Mouse (Mus musculus) heart, embryonic 10.5 days (tissue): Measurements from ENCODE around the gene Tpst1. TPM values are rescaled to one million over a fixed set of nuclear protein-coding genes. Genes with fewer than 3 reads are reported as not detected.

Source experiments
- DNase-seq: peaks from one replicate; pipeline ENCODE4 v3.0.0-alpha.2; 2017; ENCODE audit warnings: low spot score
- H3K27ac ChIP-seq: fragments of 300-500 bp; sonication (generic); 2 replicates; pipeline ENCODE4 v1.5.1; 2016; ENCODE audit warnings: mild to moderate bottlenecking
- H3K27me3 ChIP-seq: fragments of 300-500 bp; sonication (generic); 2 replicates; pipeline ENCODE4 v1.6.1; 2016; ENCODE audit warnings: mild to moderate bottlenecking; ENCODE audit not compliant: poor library complexity, insufficient read depth, severe bottlenecking
- H3K36me3 ChIP-seq: fragments of 300-500 bp; sonication (generic); 2 replicates; pipeline ENCODE4 v1.6.1; 2016; ENCODE audit warnings: mild to moderate bottlenecking, moderate library complexity
- H3K4me1 ChIP-seq: fragments of 300-500 bp; sonication (generic); 2 replicates; pipeline ENCODE4 v1.6.1; 2016; ENCODE audit warnings: mild to moderate bottlenecking
- H3K4me3 ChIP-seq: fragments of 300-500 bp; sonication (generic); 2 replicates; pipeline ENCODE4 v1.5.1; 2016; ENCODE audit warnings: mild to moderate bottlenecking, moderate library complexity
- H3K9me3 ChIP-seq: fragments of 300-500 bp; sonication (generic); 2 replicates; pipeline ENCODE4 v1.6.1; 2016; ENCODE audit warnings: mild to moderate bottlenecking, moderate library complexity
- WGBS: fragments of 180-500 bp; shearing (Covaris S2); methylation state at CpG from one replicate; pipeline ENCODE4 v1.1.7; 2016; 5-methylcytosine and 5-hydroxymethylcytosine counted together
- polyA plus RNA-seq: library from polyadenylated mRNA; unstranded; fragments of >200 nt; fragmentation: Nextera tagmentation; extraction: Ambion mirVana; gene quantifications from 2 replicates; pipeline ENCODE4 v1.2.1, GENCODE M21; 2016

Tpst1 gene
- polyA plus RNA-seq, 1 experiment from 2014 or later, result 44.6 TPM

GRCm38 (mm10) chr5:130112653-130113052, 39.5 kb downstream of the Tpst1 start:
- Histone ChIP-seq H3K4me1 (no peaks in the 10 kb centered on the region), H3K36me3 (peaks cover 10% of the 10 kb centered on the region)

GRCm38 (mm10) chr5:130116116-130116515, 43.0 kb downstream of the Tpst1 start:
- H3K4me3 ChIP-seq, result no peak overlapping the region
- no peaks in the 10 kb centered on the region for H3K9me3 ChIP-seq
- peaks cover 17% of the 10 kb centered on the region for H3K4me1 ChIP-seq
- peaks cover 4% of the 10 kb centered on the region; the same call in 1 of the 2 replicates for H3K36me3 ChIP-seq
- no peaks in the 10 kb centered on the region for H3K27me3 ChIP-seq
- DNase-seq, result no peak
- 81% methylated on average over 12 of the region's 12 CpGs for WGBS
- H3K27ac ChIP-seq, result no peak overlapping the region

More at GRCm38 (mm10) chr5:130112653-130113052, 39.5 kb downstream of the Tpst1 start:
- Histone ChIP-seq H3K9me3 (no peaks in the 10 kb centered on the region), H3K4me3 (no peak overlapping the region), H3K27me3 (no peaks in the 10 kb centered on the region), H3K27ac (no peak overlapping the region)
- no peak for DNase-seq

- H3K4me3 ChIP-seq, result no peak overlapping the region
- no peak overlapping the region for H3K27ac ChIP-seq
- H3K36me3 ChIP-seq, result peaks cover 6% of the 10 kb centered on the region; the same call in 1 of the 2 replicates
- WGBS, result 90% methylated on average over 7 of the region's 7 CpGs
- no peak for DNase-seq
- H3K27me3 ChIP-seq, result no peaks in the 10 kb centered on the region
- no peaks in the 10 kb centered on the region for H3K9me3 ChIP-seq
- H3K4me1 ChIP-seq, result peaks cover 18% of the 10 kb centered on the region
Measured at GRCm38 (mm10) chr5:130116857-130117256, 43.7 kb downstream of the Tpst1 start.

GRCm38 (mm10) chr5:130117932-130118331, 44.8 kb downstream of the Tpst1 start:
- 79% methylated on average over 6 of the region's 6 CpGs for WGBS
- Histone ChIP-seq H3K4me3 (no peak overlapping the region), H3K27ac (no peak overlapping the region), H3K4me1 (peaks cover 18% of the 10 kb centered on the region), H3K36me3 (peaks cover 6% of the 10 kb centered on the region; the same call in 1 of the 2 replicates), H3K9me3 (no peaks in the 10 kb centered on the region), H3K27me3 (no peaks in the 10 kb centered on the region)
- DNase-seq, result no peak

- WGBS, result 54% methylated on average over 3 of the region's 3 CpGs
- Histone ChIP-seq H3K27ac (no peak overlapping the region), H3K9me3 (no peaks in the 10 kb centered on the region), H3K4me3 (no peak overlapping the region), H3K27me3 (no peaks in the 10 kb centered on the region), H3K4me1 (peaks cover 18% of the 10 kb centered on the region), H3K36me3 (peaks cover 6% of the 10 kb centered on the region; the same call in 1 of the 2 replicates)
- DNase-seq, result no peak
Measured at GRCm38 (mm10) chr5:130119236-130119635, 46.1 kb downstream of the Tpst1 start.

GRCm38 (mm10) chr5:130120070-130120736, 47.1 kb downstream of the Tpst1 start:
- H3K4me3 ChIP-seq, result no peak overlapping the region
- 85% methylated on average over 12 of the region's 12 CpGs for WGBS

GRCm38 (mm10) chr5:130120904-130121303, 47.8 kb downstream of the Tpst1 start:
- DNase-seq, result no peak
- peaks cover 4% of the 10 kb centered on the region; the same call in 1 of the 2 replicates for H3K36me3 ChIP-seq
- peaks cover 18% of the 10 kb centered on the region for H3K4me1 ChIP-seq
- H3K27me3 ChIP-seq, result no peaks in the 10 kb centered on the region
- H3K9me3 ChIP-seq, result no peaks in the 10 kb centered on the region
- WGBS, result 67% methylated on average over 6 of the region's 6 CpGs
- no peak overlapping the region for H3K4me3 ChIP-seq
- H3K27ac ChIP-seq, result no peak overlapping the region

More at GRCm38 (mm10) chr5:130120070-130120736, 47.1 kb downstream of the Tpst1 start:
- Histone ChIP-seq H3K9me3 (no peaks in the 10 kb centered on the region), H3K27ac (no peak overlapping the region), H3K36me3 (peaks cover 5% of the 10 kb centered on the region; the same call in 1 of the 2 replicates), H3K27me3 (no peaks in the 10 kb centered on the region), H3K4me1 (peaks cover 18% of the 10 kb centered on the region)
- DNase-seq, result no peak

GRCm38 (mm10) chr5:130122355-130122754, 49.2 kb downstream of the Tpst1 start:
- no peaks in the 10 kb centered on the region for H3K27me3 ChIP-seq
- peaks cover 4% of the 10 kb centered on the region; the same call in 1 of the 2 replicates for H3K36me3 ChIP-seq
- peaks cover 18% of the 10 kb centered on the region for H3K4me1 ChIP-seq
- no peak overlapping the region for H3K27ac ChIP-seq
- no peaks in the 10 kb centered on the region for H3K9me3 ChIP-seq
- WGBS, result 90% methylated on average over 2 of the region's 2 CpGs
- no peak overlapping the region for H3K4me3 ChIP-seq
- DNase-seq, result no peak

GRCm38 (mm10) chr5:130124271-130124670, 51.1 kb downstream of the Tpst1 start:
- H3K4me1 ChIP-seq, result peaks cover 11% of the 10 kb centered on the region
- H3K4me3 ChIP-seq, result no peak overlapping the region
- no peak overlapping the region for H3K27ac ChIP-seq
- no peak for DNase-seq
- no peaks in the 10 kb centered on the region for H3K27me3 ChIP-seq
- H3K36me3 ChIP-seq, result peaks cover 4% of the 10 kb centered on the region; the same call in 1 of the 2 replicates
- WGBS, result 77% methylated on average over 5 of the region's 5 CpGs
- no peaks in the 10 kb centered on the region for H3K9me3 ChIP-seq

- Histone ChIP-seq H3K4me1 (no peaks in the 10 kb centered on the region), H3K4me3 (no peak overlapping the region), H3K36me3 (no peaks in the 10 kb centered on the region), H3K27ac (no peak overlapping the region), H3K27me3 (peaks cover 6% of the 10 kb centered on the region; the same call in 1 of the 2 replicates), H3K9me3 (no peaks in the 10 kb centered on the region)
- no peak for DNase-seq
- WGBS, result 81% methylated on average over 10 of the region's 11 CpGs
Measured at GRCm38 (mm10) chr5:130128686-130129523, 55.8 kb downstream of the Tpst1 start.

- DNase-seq, result no peak
- Histone ChIP-seq H3K27ac (no peak overlapping the region), H3K4me1 (no peaks in the 10 kb centered on the region), H3K9me3 (no peaks in the 10 kb centered on the region), H3K36me3 (peaks cover 3% of the 10 kb centered on the region; the same call in 1 of the 2 replicates), H3K27me3 (peaks cover 6% of the 10 kb centered on the region; the same call in 1 of the 2 replicates), H3K4me3 (no peak overlapping the region)
- 87% methylated on average over 5 of the region's 5 CpGs for WGBS
Measured at GRCm38 (mm10) chr5:130129524-130129793, 56.3 kb downstream of the Tpst1 start.

GRCm38 (mm10) chr5:130136597-130136996, 63.5 kb downstream of the Tpst1 start:
- Histone ChIP-seq H3K4me1 (no peaks in the 10 kb centered on the region), H3K27ac (no peak overlapping the region), H3K27me3 (peaks cover 19% of the 10 kb centered on the region; the same call in 1 of the 2 replicates), H3K9me3 (no peaks in the 10 kb centered on the region), H3K4me3 (no peak overlapping the region), H3K36me3 (peaks cover 8% of the 10 kb centered on the region)
- DNase-seq, result no peak
- 93% methylated on average over 13 of the region's 13 CpGs for WGBS

GRCm38 (mm10) chr5:130139393-130139792, 66.3 kb downstream of the Tpst1 start:
- H3K9me3 ChIP-seq, result no peaks in the 10 kb centered on the region
- no peak overlapping the region for H3K4me3 ChIP-seq
- H3K27me3 ChIP-seq, result peaks cover 31% of the 10 kb centered on the region
- H3K36me3 ChIP-seq, result peaks cover 5% of the 10 kb centered on the region
- 26% methylated on average over 8 of the region's 8 CpGs for WGBS
- DNase-seq, result peak; percentile 78
- no peak overlapping the region for H3K27ac ChIP-seq
- H3K4me1 ChIP-seq, result peaks cover 7% of the 10 kb centered on the region; the same call in 1 of the 2 replicates
